Mouse (Mus musculus): ENCODE data around the gene Cuedc2. TPM values are rescaled to one million over a fixed set of nuclear protein-coding genes. Genes with fewer than 3 reads are reported as not detected.

Gene Cuedc2
- polyA plus RNA-seq, 1 experiment: not detected

DNA sequence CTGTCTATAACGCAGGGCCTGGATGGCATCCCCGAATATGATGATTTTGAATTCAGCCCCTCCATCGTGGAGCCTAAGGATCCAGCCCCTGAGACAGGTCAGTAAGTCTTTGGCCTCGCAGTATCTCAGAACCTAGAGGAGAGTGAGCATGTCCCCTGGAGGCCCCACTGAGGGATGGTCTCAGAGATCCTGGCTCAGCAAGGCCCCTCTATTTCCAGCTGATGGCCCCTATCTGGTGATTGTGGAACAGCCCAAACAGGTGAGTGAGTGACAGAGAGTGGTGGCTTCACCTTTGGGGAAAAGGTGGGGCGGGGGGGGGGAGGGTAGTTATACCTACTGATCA lies 32.3 kb downstream of the Cuedc2 start:
- TF ChIP-seq POLR2A (IDR thresholded peaks at IDR 0.05; ENCODE audit: insufficient read depth, low read depth, low read length) (no peak), CTCF (IDR thresholded peaks at IDR 0.05; ENCODE audit: insufficient read depth, low read depth, low read length) (no peak)
- 75% methylated on average over 5 of the region's 5 CpGs for WGBS
- Histone ChIP-seq H3K27ac (ENCODE audit: insufficient read depth, low read depth, low read length) (no peak overlapping the region), H3K4me1 (ENCODE audit: control insufficient read depth, insufficient read depth, low read length) (peaks cover 28% of the 10 kb centered on the region), H3K4me3 (ENCODE audit: insufficient read depth, low read depth, low read length) (no peak overlapping the region)

DNA sequence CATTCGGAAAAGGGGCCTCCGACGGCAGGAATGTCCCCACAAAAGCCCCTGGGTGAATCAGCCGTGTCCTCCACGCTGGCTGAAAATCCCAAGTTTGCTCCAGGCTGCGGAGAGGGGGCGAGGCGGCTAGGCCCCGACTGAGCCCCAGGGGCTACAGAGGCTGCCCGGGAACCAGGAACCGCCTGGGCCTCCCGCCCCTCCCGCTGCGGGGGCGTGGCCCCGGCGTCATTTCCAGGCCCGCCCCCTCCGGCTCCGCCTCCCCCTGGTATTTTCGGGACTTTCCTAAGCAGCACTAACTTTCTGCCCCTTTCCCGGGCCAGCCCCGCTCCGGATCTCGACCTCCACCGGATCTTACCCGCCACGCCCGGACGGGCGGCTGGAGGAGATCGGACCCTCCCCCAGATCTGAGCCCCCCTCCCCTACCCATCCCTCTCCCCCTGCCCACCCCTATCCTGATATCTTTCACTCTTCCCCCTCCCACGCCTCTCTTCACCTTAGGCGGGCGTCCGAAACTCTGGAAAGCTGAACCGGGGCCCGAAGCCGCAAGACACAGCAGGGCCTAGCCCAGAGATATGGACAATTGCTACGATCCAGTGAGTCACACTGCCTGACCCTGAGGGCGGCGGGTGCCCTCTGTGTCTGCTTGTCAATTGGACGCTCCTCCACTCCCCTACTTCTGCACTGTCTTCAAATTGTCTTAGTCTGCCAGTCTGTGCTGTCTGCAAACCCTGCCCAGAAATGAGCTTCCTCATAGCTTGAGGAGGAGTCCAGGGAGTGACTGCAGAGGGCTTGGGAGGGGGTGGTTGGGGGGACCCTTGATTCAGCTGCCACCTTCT lies 32.9 kb downstream of the Cuedc2 start:
- TF ChIP-seq POLR2A (IDR thresholded peaks at IDR 0.05; ENCODE audit: insufficient read depth, low read depth, low read length) (no peak), CTCF (IDR thresholded peaks at IDR 0.05; ENCODE audit: insufficient read depth, low read depth, low read length) (no peak)
- Histone ChIP-seq H3K27ac (ENCODE audit: insufficient read depth, low read depth, low read length) (no peak overlapping the region), H3K4me1 (ENCODE audit: control insufficient read depth, insufficient read depth, low read length) (peaks cover 28% of the 10 kb centered on the region), H3K4me3 (ENCODE audit: insufficient read depth, low read depth, low read length) (peak overlapping the region; percentile 57)
- 8% methylated on average over 38 of the region's 43 CpGs for WGBS

DNA sequence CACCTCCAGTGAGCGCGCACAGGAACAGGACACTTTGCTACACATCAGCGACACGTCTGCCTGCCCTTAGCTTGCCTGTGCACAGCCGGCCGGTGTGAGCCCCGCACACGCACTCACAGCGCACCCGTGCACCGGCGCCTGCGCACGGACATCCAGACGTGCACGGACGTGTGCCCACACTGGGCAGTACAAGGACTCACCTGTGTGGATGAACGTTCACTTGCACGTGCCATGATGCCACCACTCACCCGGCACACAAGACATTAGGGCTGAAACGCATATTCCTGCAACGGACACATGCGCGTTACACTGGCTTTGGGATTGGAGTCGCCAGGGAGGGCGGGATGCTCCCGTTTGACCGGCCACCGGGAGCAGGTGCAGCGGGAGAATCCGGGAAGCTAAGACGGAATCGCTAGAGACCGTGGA lies 33.6 kb downstream of the Cuedc2 start:
- H3K27ac ChIP-seq (ENCODE audit: insufficient read depth, low read depth, low read length): no peak overlapping the region
- peak overlapping the region; percentile 57 for H3K4me3 ChIP-seq (ENCODE audit: insufficient read depth, low read depth, low read length)
- peaks cover 28% of the 10 kb centered on the region for H3K4me1 ChIP-seq (ENCODE audit: control insufficient read depth, insufficient read depth, low read length)
- WGBS: 2% methylated on average over 34 of the region's 34 CpGs
- TF ChIP-seq POLR2A (IDR thresholded peaks at IDR 0.05; ENCODE audit: insufficient read depth, low read depth, low read length) (no peak), CTCF (IDR thresholded peaks at IDR 0.05; ENCODE audit: insufficient read depth, low read depth, low read length) (no peak)

DNA sequence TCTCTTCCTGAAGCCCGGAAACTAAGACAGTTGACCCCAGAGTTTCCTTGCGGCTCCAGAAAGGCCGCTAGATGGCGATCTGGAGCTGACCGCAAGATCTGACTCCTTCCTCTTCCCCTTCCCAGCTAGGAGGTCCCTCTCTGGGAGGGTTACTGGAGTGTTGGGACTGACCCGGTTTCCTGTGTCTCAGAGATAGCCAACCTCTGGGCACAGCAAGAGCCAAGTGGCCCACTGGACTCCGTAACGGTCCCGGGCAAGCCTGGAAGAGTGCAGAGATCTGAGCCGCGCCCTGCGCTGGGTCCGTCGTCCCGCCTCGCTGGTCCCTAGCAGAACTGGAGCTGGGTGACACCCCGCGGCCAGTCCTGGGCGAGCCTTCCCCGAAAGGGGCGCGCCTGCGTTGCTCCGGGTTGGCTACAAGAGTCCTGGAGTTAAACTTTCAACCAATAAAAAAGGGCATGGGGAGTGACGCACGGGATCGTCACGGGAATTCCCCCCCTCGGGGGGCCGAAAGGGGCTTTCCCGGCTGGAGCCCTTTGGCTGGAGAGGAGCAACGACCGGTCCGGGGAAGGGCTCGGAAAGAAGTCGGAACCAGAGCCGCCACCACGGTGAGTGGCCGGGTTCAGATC lies 34.2 kb downstream of the Cuedc2 start, which contains the start of gene Nfkb2:
Gene Nfkb2, plus strand, starts transcription at position 105 of the 626 bp plus-strand sequence.
- H3K4me3 ChIP-seq (ENCODE audit: insufficient read depth, low read depth, low read length): peak within 1 kb of the TSS; percentile 57
- TF ChIP-seq CTCF (IDR thresholded peaks at IDR 0.05; ENCODE audit: insufficient read depth, low read depth, low read length) (peak; percentile 82), POLR2A (IDR thresholded peaks at IDR 0.05; ENCODE audit: insufficient read depth, low read depth, low read length) (0 out of 2 replicates have a peak, but pooled peaks have one; percentile 14)
- no peak within 1 kb of the TSS for H3K27ac ChIP-seq (ENCODE audit: insufficient read depth, low read depth, low read length)
- WGBS: under 1% methylated on average over 39 of the region's 39 CpGs
- peaks cover 24% of the 10 kb centered on the region for H3K4me1 ChIP-seq (ENCODE audit: control insufficient read depth, insufficient read depth, low read length)

DNA sequence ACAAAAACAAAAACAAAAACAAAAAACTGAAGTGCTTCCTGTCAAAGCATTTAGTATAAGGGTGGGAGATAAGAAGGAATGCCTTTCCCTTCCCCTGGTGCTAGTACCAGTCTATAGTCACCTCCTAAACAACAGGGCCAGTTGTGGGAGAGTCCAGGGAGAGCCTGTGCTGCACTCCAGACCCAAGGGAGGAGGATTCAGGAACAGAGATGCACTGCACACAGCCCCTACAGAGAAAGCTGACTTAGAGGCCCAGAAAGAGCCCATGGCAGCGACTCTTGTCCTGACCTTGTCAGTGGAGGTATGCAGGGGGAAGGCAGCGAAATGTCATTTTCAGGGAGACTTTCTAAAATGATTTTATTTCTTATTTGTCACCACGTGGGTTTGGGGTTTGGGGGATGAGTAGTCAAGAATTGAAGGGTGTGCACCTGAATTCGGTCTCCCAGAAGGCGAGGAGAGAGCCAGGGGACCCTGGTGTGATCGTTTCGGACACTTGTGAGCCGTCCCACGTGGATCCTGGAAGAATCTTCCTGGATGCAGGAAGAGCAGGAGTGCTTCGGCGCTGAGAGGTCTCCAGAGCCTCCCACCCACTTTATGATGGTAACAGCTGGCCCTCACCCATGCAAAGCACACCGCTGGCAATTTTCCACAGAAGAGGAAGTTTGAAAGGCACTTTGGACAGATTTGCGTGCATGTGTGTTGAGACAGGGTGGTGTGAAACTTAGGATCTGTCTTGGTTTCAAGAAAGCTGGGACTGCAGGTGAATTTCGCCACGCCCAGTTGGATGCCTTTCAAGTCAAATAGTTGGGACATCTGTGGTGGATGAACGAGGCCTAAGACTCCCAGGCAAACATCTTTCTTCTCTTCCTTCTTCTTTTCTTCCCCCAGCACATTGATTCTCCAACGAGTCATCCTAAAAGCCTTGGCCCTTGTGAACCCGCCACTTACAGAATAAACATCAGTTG lies 35.0 kb downstream of the Cuedc2 start:
- no peak for TF ChIP-seq CTCF (IDR thresholded peaks at IDR 0.05; ENCODE audit: insufficient read depth, low read depth, low read length)
- TF ChIP-seq POLR2A (IDR thresholded peaks at IDR 0.05; ENCODE audit: insufficient read depth, low read depth, low read length): no peak
- Histone ChIP-seq H3K4me3 (ENCODE audit: insufficient read depth, low read depth, low read length) (no peak overlapping the region), H3K4me1 (ENCODE audit: control insufficient read depth, insufficient read depth, low read length) (peaks cover 19% of the 10 kb centered on the region), H3K27ac (ENCODE audit: insufficient read depth, low read depth, low read length) (no peak overlapping the region)
- 60% methylated on average over 18 of the region's 18 CpGs for WGBS

DNA sequence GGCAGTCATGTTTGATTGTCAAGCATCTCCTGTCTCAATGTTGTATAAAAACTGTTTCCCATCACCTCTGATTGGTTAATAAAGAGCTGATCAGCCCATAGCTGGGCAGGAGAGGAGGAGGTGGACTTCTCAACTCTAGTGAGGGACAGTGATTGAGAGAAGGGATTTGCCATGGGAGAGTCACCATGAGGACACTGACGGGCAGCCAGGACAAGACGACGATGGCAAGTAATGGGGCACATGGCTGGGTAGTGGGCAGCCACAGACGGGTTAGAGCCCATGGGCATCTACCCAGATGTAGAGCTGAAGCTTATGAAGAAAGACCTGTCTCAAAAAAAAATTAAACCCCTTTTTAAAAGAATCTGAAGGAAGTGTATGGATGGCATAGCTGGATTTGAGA lies 36.0 kb downstream of the Cuedc2 start:
- TF ChIP-seq CTCF (IDR thresholded peaks at IDR 0.05; ENCODE audit: insufficient read depth, low read depth, low read length): no peak
- no peak for TF ChIP-seq POLR2A (IDR thresholded peaks at IDR 0.05; ENCODE audit: insufficient read depth, low read depth, low read length)
- Histone ChIP-seq H3K4me1 (ENCODE audit: control insufficient read depth, insufficient read depth, low read length) (peaks cover 18% of the 10 kb centered on the region), H3K4me3 (ENCODE audit: insufficient read depth, low read depth, low read length) (no peak overlapping the region), H3K27ac (ENCODE audit: insufficient read depth, low read depth, low read length) (no peak overlapping the region)
- 87% methylated on average over 4 of the region's 4 CpGs for WGBS

DNA sequence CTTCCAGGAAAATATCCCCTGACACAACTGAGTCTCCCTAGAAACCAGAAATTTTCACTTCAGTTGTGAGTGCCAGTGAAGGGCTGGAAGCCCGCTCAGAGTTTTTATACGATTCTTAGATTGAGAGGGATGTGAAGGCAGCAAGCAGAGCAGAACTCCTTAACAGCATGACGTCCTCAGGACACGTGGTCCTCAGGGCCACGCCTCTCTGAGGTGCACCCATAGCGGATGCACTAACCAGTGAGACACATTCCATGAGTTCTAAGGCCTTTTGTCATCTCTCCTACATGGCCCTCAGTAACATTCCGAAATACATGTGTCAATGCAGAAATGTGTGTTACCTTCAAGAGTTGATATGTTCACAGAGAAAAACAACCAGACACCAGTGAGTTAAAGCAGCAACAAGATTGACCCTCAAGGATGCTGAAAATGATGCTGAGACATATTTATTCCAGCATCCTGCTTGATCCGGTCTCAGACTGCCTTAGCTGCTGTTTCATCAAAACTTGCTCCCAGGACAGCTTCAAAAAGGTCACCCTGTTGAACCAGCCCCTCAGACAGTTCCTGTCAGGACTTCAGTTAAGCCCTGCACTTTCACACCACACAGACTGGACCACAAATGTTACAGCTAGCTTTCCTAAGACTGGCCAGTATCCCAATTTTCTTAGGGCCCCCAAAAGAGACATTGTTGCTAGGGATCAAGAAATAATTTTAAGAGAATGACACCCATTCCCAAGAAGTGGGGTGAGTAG lies 38.0 kb downstream of the Cuedc2 start:
- Histone ChIP-seq H3K4me1 (ENCODE audit: control insufficient read depth, insufficient read depth, low read length) (peaks cover 13% of the 10 kb centered on the region), H3K4me3 (ENCODE audit: insufficient read depth, low read depth, low read length) (no peak overlapping the region), H3K27ac (ENCODE audit: insufficient read depth, low read depth, low read length) (no peak overlapping the region)
- WGBS: 45% methylated on average over 8 of the region's 8 CpGs
- TF ChIP-seq CTCF (IDR thresholded peaks at IDR 0.05; ENCODE audit: insufficient read depth, low read depth, low read length) (no peak), POLR2A (IDR thresholded peaks at IDR 0.05; ENCODE audit: insufficient read depth, low read depth, low read length) (no peak)

DNA sequence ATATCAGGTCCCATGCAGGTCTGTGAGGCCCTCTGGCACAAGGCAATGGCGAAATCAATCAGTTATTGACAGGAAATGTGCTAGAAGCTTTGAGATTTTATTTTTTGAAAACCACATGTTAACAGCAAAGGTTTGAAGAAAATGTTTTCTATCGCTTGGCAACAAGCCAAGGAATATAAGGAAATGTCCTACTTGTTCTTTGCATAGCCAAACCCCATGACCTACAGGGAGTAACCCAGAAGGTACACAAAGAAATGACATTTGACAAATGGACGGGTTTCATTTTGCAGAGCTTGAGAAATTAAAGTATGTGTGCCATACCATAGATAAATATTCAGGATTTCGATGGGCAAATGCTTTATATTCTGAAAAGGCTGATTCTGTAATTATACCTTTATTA lies 41.6 kb downstream of the Cuedc2 start:
- H3K4me1 ChIP-seq (ENCODE audit: control insufficient read depth, insufficient read depth, low read length): no peaks in the 10 kb centered on the region
- no peak overlapping the region for H3K27ac ChIP-seq (ENCODE audit: insufficient read depth, low read depth, low read length)
- 83% methylated on average over 4 of the region's 4 CpGs for WGBS
- TF ChIP-seq CTCF (IDR thresholded peaks at IDR 0.05; ENCODE audit: insufficient read depth, low read depth, low read length) (no peak), POLR2A (IDR thresholded peaks at IDR 0.05; ENCODE audit: insufficient read depth, low read depth, low read length) (no peak)
- no peak overlapping the region for H3K4me3 ChIP-seq (ENCODE audit: insufficient read depth, low read depth, low read length)

Data from olfactory bulb, adult 2 months (tissue).